Mouse (Mus musculus) hindbrain, postnatal 0 days (tissue): ENCODE results near the gene Mmp14. TPM values are rescaled to one million over a fixed set of nuclear protein-coding genes. Genes with fewer than 3 reads are reported as not detected.

ENCODE experiments used
- ATAC-seq: fragments of 200-750 bp; cut with Nextera tagmentation; 2 replicates; pipeline ENCODE4 v1.8.0; 2017; ENCODE audit warnings: mild to moderate bottlenecking, moderate TSS enrichment, moderate library complexity
- DNase-seq: peaks from one replicate; pipeline ENCODE4 v3.0.0-alpha.2; 2015; ENCODE audit warnings: low spot score
- H3K27ac ChIP-seq: fragments of 300-500 bp; sonication (generic); 2 replicates; pipeline ENCODE4 v1.5.1; 2014; ENCODE audit warnings: mild to moderate bottlenecking
- H3K27me3 ChIP-seq: fragments of 300-500 bp; sonication (generic); 2 replicates; pipeline ENCODE4 v1.6.1; 2014; ENCODE audit warnings: low read length, mixed read lengths; ENCODE audit not compliant: insufficient read depth
- H3K36me3 ChIP-seq: fragments of 300-500 bp; sonication (generic); 2 replicates; pipeline ENCODE4 v1.6.1; 2014; ENCODE audit warnings: low read length, mixed read lengths; ENCODE audit not compliant: insufficient read depth
- H3K4me1 ChIP-seq: fragments of 300-500 bp; sonication (generic); 2 replicates; pipeline ENCODE4 v1.6.1; 2014; ENCODE audit warnings: antibody characterized with exemption, low read length, mixed read lengths; ENCODE audit not compliant: insufficient read depth
- H3K4me2 ChIP-seq: fragments of 300-500 bp; sonication (generic); 2 replicates; pipeline ENCODE4 v1.6.1; 2014; ENCODE audit warnings: low read depth, mild to moderate bottlenecking, low read length, moderate library complexity, mixed read lengths
- H3K4me3 ChIP-seq: fragments of 300-500 bp; sonication (generic); 2 replicates; pipeline ENCODE4 v1.5.1; 2014; ENCODE audit warnings: low read length
- H3K9ac ChIP-seq: fragments of 300-500 bp; sonication (generic); replicated peaks from 2 replicates; pipeline ENCODE4 v1.6.1; 2014; ENCODE audit warnings: mild to moderate bottlenecking, low read length, moderate library complexity, mixed read lengths
- H3K9me3 ChIP-seq: fragments of 300-500 bp; sonication (generic); 2 replicates; pipeline ENCODE4 v1.6.1; 2016; ENCODE audit warnings: low read length, mixed read lengths
- CTCF ChIP-seq: IDR thresholded peaks from 2 replicates; pipeline ENCODE4 v1.5.1; 2016; ENCODE audit warnings: antibody characterized with exemption, control low read depth, low read depth
- WGBS: fragments of 180-500 bp; shearing (Covaris S2); extraction: QIAGEN DNeasy Blood & Tissue Kit; methylation state at CpG from one replicate; pipeline ENCODE4 v1.1.7; 2014; 5-methylcytosine and 5-hydroxymethylcytosine counted together
- polyA plus RNA-seq: library from polyadenylated mRNA; unstranded; fragments of >200 nt; fragmentation: Nextera tagmentation; extraction: Ambion mirVana; gene quantifications from 2 replicates; pipeline ENCODE4 v1.2.1, GENCODE M21; 2015
- total RNA-seq: library from RNA; depleted of rRNA; stranded (reverse); fragments of >200 nt; gene quantifications from 2 replicates; pipeline ENCODE4 v1.2.3, GENCODE M21; 2014

Mmp14 gene
- total and polyA plus RNA-seq, 2 experiments from 2014 or later = 47.2 to 53.3 TPM

GRCm38 (mm10) chr14:54480673-54481072 lies 49.3 kb downstream of the Mmp14 start:
- Histone ChIP-seq H3K9me3 (no peaks in the 10 kb centered on the region), H3K4me3 (no peak overlapping the region), H3K27ac (no peak overlapping the region), H3K36me3 (no peaks in the 10 kb centered on the region), H3K4me2 (no peak overlapping the region), H3K4me1 (peaks cover 17% of the 10 kb centered on the region), H3K9ac (no peak overlapping the region), H3K27me3 (0 out of 2 replicates have a peak, but pooled peaks cover 3% of the 10 kb centered on the region)
- 62% methylated on average over 6 of the region's 6 CpGs for WGBS
- no peak for ATAC-seq
- no peak for TF ChIP-seq CTCF
- no peak for DNase-seq

GRCm38 (mm10) chr14:54481402-54481801 lies 50.0 kb downstream of the Mmp14 start:
- 80% methylated on average over 8 of the region's 8 CpGs for WGBS
- ATAC-seq (no peak), DNase-seq (no peak)
- no peak overlapping the region for H3K4me2 ChIP-seq
- no peak overlapping the region for H3K9ac ChIP-seq
- 0 out of 2 replicates have a peak, but pooled peaks cover 3% of the 10 kb centered on the region for H3K27me3 ChIP-seq
- TF ChIP-seq CTCF = no peak
- no peak overlapping the region for H3K4me3 ChIP-seq
- H3K27ac ChIP-seq = no peak overlapping the region
- H3K9me3 ChIP-seq = no peaks in the 10 kb centered on the region
- no peaks in the 10 kb centered on the region for H3K36me3 ChIP-seq
- H3K4me1 ChIP-seq = peaks cover 16% of the 10 kb centered on the region; the same call in 1 of the 2 replicates

- Histone ChIP-seq H3K9me3 (no peaks in the 10 kb centered on the region), H3K9ac (no peak overlapping the region), H3K27ac (no peak overlapping the region), H3K4me1 (peaks cover 7% of the 10 kb centered on the region; the same call in 1 of the 2 replicates), H3K4me3 (no peak overlapping the region), H3K36me3 (no peaks in the 10 kb centered on the region), H3K27me3 (0 out of 2 replicates have a peak, but pooled peaks cover 3% of the 10 kb centered on the region), H3K4me2 (no peak overlapping the region)
- ATAC-seq = no peak
- TF ChIP-seq CTCF = peak; percentile 70
- peak; percentile 42 for DNase-seq
- 41% methylated on average over 9 of the region's 9 CpGs for WGBS
Observed at GRCm38 (mm10) chr14:54482498-54482897, 51.1 kb downstream of the Mmp14 start.

- 92% methylated on average over 7 of the region's 7 CpGs for WGBS
- DNase-seq = no peak
- Histone ChIP-seq H3K4me2 (no peak overlapping the region), H3K4me3 (no peak overlapping the region), H3K9ac (no peak overlapping the region), H3K36me3 (no peaks in the 10 kb centered on the region), H3K27me3 (no peaks in the 10 kb centered on the region), H3K9me3 (no peaks in the 10 kb centered on the region), H3K4me1 (no peaks in the 10 kb centered on the region), H3K27ac (no peak overlapping the region)
- no peak for TF ChIP-seq CTCF
- no peak for ATAC-seq
Observed at GRCm38 (mm10) chr14:54485899-54486298, 54.5 kb downstream of the Mmp14 start.

GRCm38 (mm10) chr14:54487732-54488131 lies 56.3 kb downstream of the Mmp14 start:
- H3K9me3 ChIP-seq = no peaks in the 10 kb centered on the region
- no peak overlapping the region for H3K4me2 ChIP-seq
- ATAC-seq (no peak), DNase-seq (peak; percentile 64)
- H3K27ac ChIP-seq = no peak overlapping the region
- no peaks in the 10 kb centered on the region for H3K4me1 ChIP-seq
- no peaks in the 10 kb centered on the region for H3K36me3 ChIP-seq
- WGBS = 55% methylated on average over 2 of the region's 2 CpGs
- H3K4me3 ChIP-seq = no peak overlapping the region
- H3K9ac ChIP-seq = no peak overlapping the region
- no peaks in the 10 kb centered on the region for H3K27me3 ChIP-seq
- no peak for TF ChIP-seq CTCF

GRCm38 (mm10) chr14:54488350-54488749 lies 56.9 kb downstream of the Mmp14 start:
- no peak overlapping the region for H3K4me3 ChIP-seq
- H3K27me3 ChIP-seq = no peaks in the 10 kb centered on the region
- H3K27ac ChIP-seq = no peak overlapping the region
- DNase-seq = no peak
- no peak for ATAC-seq
- no peak overlapping the region for H3K9ac ChIP-seq
- TF ChIP-seq CTCF = no peak
- H3K4me1 ChIP-seq = no peaks in the 10 kb centered on the region
- H3K4me2 ChIP-seq = no peak overlapping the region
- no peaks in the 10 kb centered on the region for H3K36me3 ChIP-seq
- no peaks in the 10 kb centered on the region for H3K9me3 ChIP-seq

- no peaks in the 10 kb centered on the region for H3K27me3 ChIP-seq
- no peaks in the 10 kb centered on the region for H3K36me3 ChIP-seq
- no peaks in the 10 kb centered on the region for H3K4me1 ChIP-seq
- no peaks in the 10 kb centered on the region for H3K9me3 ChIP-seq
- no peak overlapping the region for H3K9ac ChIP-seq
- 69% methylated on average over 18 of the region's 18 CpGs for WGBS
- DNase-seq = no peak
- H3K4me2 ChIP-seq = no peak overlapping the region
- H3K4me3 ChIP-seq = no peak overlapping the region
- TF ChIP-seq CTCF = no peak
- ATAC-seq = no peak
- H3K27ac ChIP-seq = no peak overlapping the region
Observed at GRCm38 (mm10) chr14:54492345-54493131, 61.1 kb downstream of the Mmp14 start.
